Mouse (Mus musculus) limb, embryonic 13.5 days (tissue): ENCODE data around the gene Sorcs2. TPM values are rescaled to one million over a fixed set of nuclear protein-coding genes. Genes with fewer than 3 reads are reported as not detected.

ENCODE experiments used
- ATAC-seq: fragments of 200-750 bp; cut with Nextera tagmentation; 2 replicates; pipeline ENCODE4 v1.8.0; 2017; ENCODE audit warnings: low read depth, moderate number of reproducible peaks, moderate TSS enrichment; ENCODE audit not compliant: low FRiP score
- H3K27ac ChIP-seq: fragments of 300-500 bp; sonication (generic); 2 replicates; pipeline ENCODE4 v1.5.1; 2015; ENCODE audit warnings: inconsistent platforms, mild to moderate bottlenecking, moderate library complexity
- H3K27me3 ChIP-seq: fragments of 300-500 bp; sonication (generic); 2 replicates; pipeline ENCODE4 v1.6.1; 2015; ENCODE audit warnings: mild to moderate bottlenecking, inconsistent platforms
- H3K36me3 ChIP-seq: fragments of 300-500 bp; sonication (generic); 2 replicates; pipeline ENCODE4 v1.6.1; 2015; ENCODE audit warnings: inconsistent platforms, mild to moderate bottlenecking, moderate library complexity
- H3K4me1 ChIP-seq: fragments of 300-500 bp; sonication (generic); 2 replicates; pipeline ENCODE4 v1.6.1; 2015; ENCODE audit warnings: inconsistent platforms
- H3K4me2 ChIP-seq: fragments of 300-500 bp; sonication (generic); replicated peaks from 2 replicates; pipeline ENCODE4 v1.6.1; 2015; ENCODE audit warnings: inconsistent platforms, mild to moderate bottlenecking, moderate library complexity
- H3K4me3 ChIP-seq: fragments of 300-500 bp; sonication (generic); 2 replicates; pipeline ENCODE4 v1.5.1; 2015; ENCODE audit warnings: moderate library complexity, mild to moderate bottlenecking, inconsistent platforms
- H3K9ac ChIP-seq: fragments of 300-500 bp; sonication (generic); 2 replicates; pipeline ENCODE4 v1.6.1; 2015; ENCODE audit warnings: mild to moderate bottlenecking, inconsistent platforms
- H3K9me3 ChIP-seq: fragments of 300-500 bp; sonication (generic); 2 replicates; pipeline ENCODE4 v1.6.1; 2016; ENCODE audit warnings: inconsistent platforms
- WGBS: fragments of 180-500 bp; shearing (Covaris S2); methylation state at CpG from one replicate; pipeline ENCODE4 v1.1.7; 2015; 5-methylcytosine and 5-hydroxymethylcytosine counted together
- polyA plus RNA-seq: library from polyadenylated mRNA; unstranded; fragments of >200 nt; fragmentation: Nextera tagmentation; extraction: Ambion mirVana; gene quantifications from 2 replicates; pipeline ENCODE4 v1.2.1, GENCODE M21; 2015

The Sorcs2 gene
- polyA plus RNA-seq, 1 experiment from 2014 or later = 23.0 TPM

DNA sequence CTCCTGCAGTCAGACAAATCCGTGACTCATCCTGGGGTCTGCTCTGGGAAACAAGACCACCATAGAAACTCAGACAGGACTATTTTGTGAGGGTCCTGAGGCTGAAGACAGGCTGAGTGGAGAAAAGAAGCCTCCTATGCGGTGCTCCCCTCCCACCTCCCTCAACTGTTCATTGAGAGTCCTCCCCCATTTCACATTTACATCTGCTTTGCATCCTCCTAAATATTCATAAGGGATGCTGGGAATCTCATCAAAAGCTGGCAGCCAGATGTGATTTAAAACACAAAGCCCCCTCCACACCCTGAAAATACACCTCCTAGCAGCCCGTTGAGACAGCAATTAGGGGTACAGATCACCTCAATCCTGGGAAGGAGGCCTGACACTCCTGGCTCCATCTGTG is 58.7 kb downstream of the Sorcs2 start:
- Histone ChIP-seq H3K4me1 (peaks cover 47% of the 10 kb centered on the region), H3K4me3 (no peak overlapping the region), H3K9ac (no peak overlapping the region), H3K4me2 (no peak overlapping the region), H3K9me3 (no peaks in the 10 kb centered on the region), H3K27ac (peak overlapping the region; percentile 74), H3K36me3 (no peaks in the 10 kb centered on the region), H3K27me3 (no peaks in the 10 kb centered on the region)
- no peak for ATAC-seq
- WGBS = 42% methylated on average over 3 of the region's 3 CpGs

- Histone ChIP-seq H3K4me1 (peaks cover 43% of the 10 kb centered on the region), H3K27me3 (no peaks in the 10 kb centered on the region), H3K4me2 (no peak overlapping the region), H3K9me3 (no peaks in the 10 kb centered on the region), H3K4me3 (no peak overlapping the region), H3K9ac (no peak overlapping the region), H3K36me3 (no peaks in the 10 kb centered on the region), H3K27ac (no peak overlapping the region)
- 80% methylated on average over 7 of the region's 7 CpGs for WGBS
- no peak for ATAC-seq
Observed at GRCm38 (mm10) chr5:36336252-36336651, 61.7 kb downstream of the Sorcs2 start.

GRCm38 (mm10) chr5:36335661-36336060 is 62.3 kb downstream of the Sorcs2 start:
- Histone ChIP-seq H3K27ac (no peak overlapping the region; the same call in 1 of the 2 replicates), H3K4me1 (peaks cover 45% of the 10 kb centered on the region), H3K4me2 (no peak overlapping the region), H3K4me3 (no peak overlapping the region), H3K9ac (0 out of 2 replicates have a peak overlapping the region, but pooled peaks have one; percentile 31), H3K9me3 (no peaks in the 10 kb centered on the region), H3K27me3 (no peaks in the 10 kb centered on the region), H3K36me3 (no peaks in the 10 kb centered on the region)
- no peak for ATAC-seq
- WGBS = 49% methylated on average over 2 of the region's 2 CpGs

DNA sequence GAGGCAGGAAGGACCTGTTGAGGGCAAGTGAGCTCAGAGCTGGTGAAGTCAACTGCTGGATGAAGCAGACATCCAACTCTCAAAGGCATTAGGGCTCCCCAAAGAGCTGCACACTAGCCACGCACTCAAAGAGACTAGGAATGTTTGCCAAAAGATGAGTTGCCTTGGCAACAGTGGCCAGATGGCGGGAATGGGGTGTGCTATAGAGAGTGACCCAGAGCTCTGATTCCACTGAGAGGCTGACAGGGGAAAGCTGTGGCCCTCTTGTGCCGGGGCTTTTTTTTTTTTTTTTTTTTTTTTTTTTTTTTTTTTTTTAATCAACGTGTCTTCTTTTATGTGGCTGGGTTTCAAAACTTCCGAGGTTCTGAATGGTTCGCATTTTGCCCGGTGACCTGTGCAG is 63.7 kb downstream of the Sorcs2 start:
- Histone ChIP-seq H3K27ac (no peak overlapping the region), H3K36me3 (no peaks in the 10 kb centered on the region), H3K9me3 (no peaks in the 10 kb centered on the region), H3K27me3 (no peaks in the 10 kb centered on the region), H3K4me1 (peaks cover 35% of the 10 kb centered on the region), H3K9ac (no peak overlapping the region), H3K4me2 (no peak overlapping the region), H3K4me3 (no peak overlapping the region)
- ATAC-seq = no peak
- WGBS = 53% methylated on average over 7 of the region's 7 CpGs

GRCm38 (mm10) chr5:36330472-36331155 is 67.3 kb downstream of the Sorcs2 start:
- no peaks in the 10 kb centered on the region for H3K27me3 ChIP-seq
- WGBS = 79% methylated on average over 21 of the region's 21 CpGs
- no peak overlapping the region for H3K4me3 ChIP-seq
- no peaks in the 10 kb centered on the region for H3K9me3 ChIP-seq
- no peaks in the 10 kb centered on the region for H3K36me3 ChIP-seq
- no peak overlapping the region for H3K9ac ChIP-seq
- no peak overlapping the region for H3K4me2 ChIP-seq
- ATAC-seq = no peak
- no peak overlapping the region for H3K27ac ChIP-seq
- peaks cover 31% of the 10 kb centered on the region for H3K4me1 ChIP-seq

GRCm38 (mm10) chr5:36326057-36327010 is 71.6 kb downstream of the Sorcs2 start:
- H3K9ac ChIP-seq = no peak overlapping the region
- WGBS = 76% methylated on average over 9 of the region's 9 CpGs
- ATAC-seq = no peak

DNA sequence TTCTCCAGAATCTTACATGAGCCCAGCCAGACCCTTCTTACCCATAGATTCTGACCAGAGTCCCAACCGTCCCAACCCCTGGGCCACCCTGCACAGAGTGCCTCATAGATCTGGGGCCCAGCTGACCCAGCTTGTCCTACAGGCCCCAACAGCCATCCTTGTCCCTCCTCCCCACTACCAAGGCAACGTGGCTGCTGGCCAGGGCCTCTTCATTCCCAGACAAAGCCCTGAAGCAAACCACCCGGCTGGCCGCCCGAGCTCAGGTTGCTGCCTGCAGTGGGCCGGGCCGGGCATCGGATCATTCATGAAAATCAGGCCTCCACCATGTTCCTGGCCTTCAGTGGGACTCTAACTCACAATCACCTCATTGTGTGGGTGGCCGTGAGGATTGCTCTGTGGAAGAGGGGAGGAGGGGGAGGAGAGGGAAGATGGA is 73.8 kb downstream of the Sorcs2 start:
- H3K4me2 ChIP-seq = no peak overlapping the region
- 28% methylated on average over 9 of the region's 9 CpGs for WGBS
- H3K9ac ChIP-seq = no peak overlapping the region
- ATAC-seq = peak; percentile 24
- no peak overlapping the region for H3K4me3 ChIP-seq
- no peaks in the 10 kb centered on the region for H3K9me3 ChIP-seq
- peaks cover 48% of the 10 kb centered on the region for H3K4me1 ChIP-seq
- no peaks in the 10 kb centered on the region for H3K36me3 ChIP-seq
- no peaks in the 10 kb centered on the region for H3K27me3 ChIP-seq
- H3K27ac ChIP-seq = peak overlapping the region; percentile 73; the same call in 1 of the 2 replicates

More at GRCm38 (mm10) chr5:36326057-36327010, 71.6 kb downstream of the Sorcs2 start:
- Histone ChIP-seq H3K4me1 (peaks cover 44% of the 10 kb centered on the region), H3K4me3 (no peak overlapping the region), H3K9me3 (no peaks in the 10 kb centered on the region), H3K36me3 (no peaks in the 10 kb centered on the region), H3K27me3 (no peaks in the 10 kb centered on the region), H3K4me2 (no peak overlapping the region), H3K27ac (no peak overlapping the region; the same call in 1 of the 2 replicates)

- Histone ChIP-seq H3K27me3 (no peaks in the 10 kb centered on the region), H3K4me2 (no peak overlapping the region), H3K4me3 (no peak overlapping the region), H3K9ac (no peak overlapping the region), H3K27ac (peak overlapping the region; percentile 73; the same call in 1 of the 2 replicates), H3K9me3 (no peaks in the 10 kb centered on the region), H3K4me1 (peaks cover 48% of the 10 kb centered on the region), H3K36me3 (no peaks in the 10 kb centered on the region)
- ATAC-seq = peak; percentile 80
- WGBS = 2% methylated on average over 2 of the region's 2 CpGs
Observed at GRCm38 (mm10) chr5:36323526-36323925, 74.4 kb downstream of the Sorcs2 start.

DNA sequence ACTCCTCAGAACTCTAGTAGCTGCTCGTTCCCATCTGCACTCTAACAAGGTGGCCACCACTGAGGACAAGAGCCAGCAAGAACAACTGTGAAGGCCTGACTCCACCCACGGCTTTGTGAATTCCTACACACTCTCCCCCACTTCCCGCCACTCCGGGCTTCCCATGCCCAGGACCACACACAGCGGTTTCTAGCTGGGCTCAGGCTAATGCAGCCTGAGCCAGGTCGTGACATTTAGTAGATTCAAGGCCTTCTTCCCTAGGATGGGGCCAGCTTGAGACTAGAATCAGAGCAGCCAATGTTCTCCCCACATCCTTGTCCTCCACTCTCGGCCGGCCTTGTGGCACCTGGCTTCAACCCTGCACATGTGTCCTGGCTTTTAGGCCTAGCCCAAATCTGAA is 76.4 kb downstream of the Sorcs2 start:
- no peak overlapping the region; the same call in 1 of the 2 replicates for H3K27ac ChIP-seq
- H3K36me3 ChIP-seq = no peaks in the 10 kb centered on the region
- H3K4me1 ChIP-seq = peaks cover 54% of the 10 kb centered on the region
- no peak overlapping the region for H3K4me2 ChIP-seq
- H3K9me3 ChIP-seq = no peaks in the 10 kb centered on the region
- H3K9ac ChIP-seq = no peak overlapping the region
- 32% methylated on average over 8 of the region's 8 CpGs for WGBS
- H3K27me3 ChIP-seq = no peaks in the 10 kb centered on the region
- no peak overlapping the region for H3K4me3 ChIP-seq
- no peak for ATAC-seq

DNA sequence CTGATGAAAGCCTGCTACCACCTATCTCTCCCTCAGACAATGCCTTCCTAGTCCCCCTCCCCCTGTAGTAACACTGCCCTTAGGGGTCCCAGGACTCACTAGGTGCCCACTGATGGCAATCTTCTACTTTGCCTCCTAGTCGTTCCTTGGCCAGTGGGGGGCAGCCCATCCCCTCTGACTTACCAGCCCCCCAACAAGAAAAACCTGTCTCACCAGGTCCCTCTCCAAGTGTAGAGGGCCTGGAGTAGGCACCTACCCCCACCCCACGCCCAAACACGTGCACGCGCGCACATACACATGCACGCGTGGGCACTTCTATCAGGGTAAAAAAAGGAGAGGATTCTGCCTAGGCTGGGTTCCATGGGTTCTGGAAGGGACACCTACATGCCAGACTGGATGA is 77.3 kb downstream of the Sorcs2 start:
- 77% methylated on average over 8 of the region's 8 CpGs for WGBS
- no peaks in the 10 kb centered on the region for H3K27me3 ChIP-seq
- H3K9me3 ChIP-seq = no peaks in the 10 kb centered on the region
- no peak overlapping the region for H3K4me2 ChIP-seq
- peaks cover 48% of the 10 kb centered on the region for H3K4me1 ChIP-seq
- no peak for ATAC-seq
- H3K27ac ChIP-seq = no peak overlapping the region
- H3K36me3 ChIP-seq = no peaks in the 10 kb centered on the region
- H3K9ac ChIP-seq = no peak overlapping the region
- no peak overlapping the region for H3K4me3 ChIP-seq

- H3K4me1 ChIP-seq = peaks cover 44% of the 10 kb centered on the region
- H3K36me3 ChIP-seq = no peaks in the 10 kb centered on the region
- no peak overlapping the region for H3K27ac ChIP-seq
- no peak overlapping the region for H3K4me3 ChIP-seq
- ATAC-seq = no peak
- 48% methylated on average over 6 of the region's 6 CpGs for WGBS
- no peak overlapping the region for H3K9ac ChIP-seq
- H3K9me3 ChIP-seq = no peaks in the 10 kb centered on the region
- no peaks in the 10 kb centered on the region for H3K27me3 ChIP-seq
- no peak overlapping the region for H3K4me2 ChIP-seq
Observed at GRCm38 (mm10) chr5:36317641-36318368, 80.1 kb downstream of the Sorcs2 start.

DNA sequence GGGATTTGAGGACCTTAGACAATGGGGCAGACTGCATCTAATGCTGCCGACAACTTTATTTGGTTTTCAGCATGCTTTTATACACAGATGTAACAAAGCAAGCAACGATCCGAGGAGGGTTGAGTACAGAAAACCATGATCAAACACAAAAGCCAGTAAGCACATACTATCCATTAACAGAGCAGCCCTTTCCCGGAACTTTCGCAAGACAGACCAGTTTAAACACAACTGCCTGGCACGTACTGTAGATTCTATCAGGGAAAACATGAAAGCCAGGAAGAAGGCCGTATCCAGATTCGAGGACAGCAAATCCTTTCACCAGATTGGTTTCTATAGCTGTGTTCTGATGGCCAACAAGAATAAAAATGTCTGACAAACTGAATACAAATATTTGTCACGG is 82.8 kb downstream of the Sorcs2 start:
- no peaks in the 10 kb centered on the region for H3K27me3 ChIP-seq
- no peak overlapping the region for H3K4me3 ChIP-seq
- H3K9me3 ChIP-seq = no peaks in the 10 kb centered on the region
- H3K36me3 ChIP-seq = no peaks in the 10 kb centered on the region
- H3K4me2 ChIP-seq = no peak overlapping the region
- H3K9ac ChIP-seq = no peak overlapping the region
- peaks cover 35% of the 10 kb centered on the region for H3K4me1 ChIP-seq
- H3K27ac ChIP-seq = no peak overlapping the region
- 86% methylated on average over 9 of the region's 9 CpGs for WGBS
- ATAC-seq = no peak
